25 mouse cellular contexts compared by ENCODE assay signal in the genomic region with DNA sequence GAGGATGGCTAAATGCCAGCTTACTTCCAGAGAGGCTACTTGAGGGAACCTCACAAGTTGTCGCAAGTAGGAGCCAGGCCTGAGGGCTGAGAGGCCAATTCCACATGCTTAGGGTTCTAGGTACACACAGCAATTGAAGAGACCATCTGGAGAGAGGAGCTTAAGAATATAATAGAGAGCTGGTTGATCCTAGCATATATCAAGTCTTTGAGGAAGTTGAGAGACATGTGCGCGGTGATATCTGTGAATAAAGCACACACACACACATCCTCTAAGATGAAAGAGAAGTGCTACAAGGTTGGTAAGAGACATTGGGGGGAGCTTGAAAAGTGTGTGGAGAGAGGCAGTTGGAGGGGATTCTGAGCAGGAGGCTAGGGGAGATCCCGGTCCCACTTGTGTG.
"Had no signal": no experiment of that assay in that cellular context is flagged by ENCODE, and none has a peak within 500 bp of the region (broad histone marks: within the 10 kb centered on the region; RNA-seq: fewer than 3 reads in every experiment).

No protein-coding gene starts in this region.

- H3K27ac ChIP-seq: heart, adult 2 months; heart, embryonic 13.5 days; heart, embryonic 15.5 days; hindbrain, embryonic 13.5 days; hindbrain, embryonic 15.5 days; hindbrain, postnatal 0 days; kidney, embryonic 15.5 days; kidney, postnatal 0 days; layer of hippocampus, adult 2 months; left cerebral cortex, adult 2 months; limb, embryonic 13.5 days; limb, embryonic 15.5 days; liver, embryonic 12.5 days; liver, embryonic 14.5 days had no signal

- DNase-seq: gastrocnemius, postnatal 14 days; gastrocnemius, postnatal 36 days; heart, adult 11 months; heart, adult 2 months; heart, postnatal 14 days; heart, postnatal 36 days; kidney, adult 11 months; kidney, adult 2 months; kidney, adult 9 months; kidney, postnatal 14 days; kidney, postnatal 36 days; left cerebral cortex, postnatal 4 days had no signal

- H3K4me3 ChIP-seq: heart, adult 2 months; heart, embryonic 13.5 days; heart, embryonic 15.5 days; hindbrain, embryonic 13.5 days; hindbrain, embryonic 15.5 days; kidney, embryonic 15.5 days; layer of hippocampus, adult 2 months; left cerebral cortex, adult 2 months; limb, embryonic 13.5 days; limb, embryonic 15.5 days; liver, embryonic 12.5 days had no signal

- H3K4me1 ChIP-seq: kidney, embryonic 15.5 days; limb, embryonic 13.5 days; limb, embryonic 15.5 days; liver, embryonic 12.5 days had no signal

- H3K9ac ChIP-seq: heart, embryonic 13.5 days; heart, embryonic 15.5 days; hindbrain, embryonic 13.5 days; hindbrain, embryonic 15.5 days; kidney, embryonic 15.5 days; limb, embryonic 13.5 days; limb, embryonic 15.5 days; liver, embryonic 12.5 days; liver, embryonic 14.5 days had no signal

- H3K9me3 ChIP-seq: heart, embryonic 15.5 days; hindbrain, embryonic 15.5 days; kidney, embryonic 15.5 days; limb, embryonic 15.5 days; liver, embryonic 12.5 days had no signal

- H3K36me3 ChIP-seq: heart, embryonic 13.5 days; heart, embryonic 15.5 days; hindbrain, embryonic 13.5 days; hindbrain, embryonic 15.5 days; kidney, embryonic 15.5 days; limb, embryonic 13.5 days; limb, embryonic 15.5 days; liver, embryonic 12.5 days had no signal
